Mouse (Mus musculus) erythroblast, embryonic 14.5 days (primary cell): ENCODE measurements around the gene 5730522E02Rik.

Source experiments
- GATA1 ChIP-seq: IDR thresholded peaks from 2 replicates; pipeline ENCODE4 v1.6.1; 2012; ENCODE audit warnings: low read length, inconsistent platforms, mixed read lengths
- TAL1 ChIP-seq: IDR thresholded peaks from 3 replicates; pipeline ENCODE4 v1.6.1; 2012; ENCODE audit warnings: low read length, inconsistent platforms, mixed read lengths

DNA sequence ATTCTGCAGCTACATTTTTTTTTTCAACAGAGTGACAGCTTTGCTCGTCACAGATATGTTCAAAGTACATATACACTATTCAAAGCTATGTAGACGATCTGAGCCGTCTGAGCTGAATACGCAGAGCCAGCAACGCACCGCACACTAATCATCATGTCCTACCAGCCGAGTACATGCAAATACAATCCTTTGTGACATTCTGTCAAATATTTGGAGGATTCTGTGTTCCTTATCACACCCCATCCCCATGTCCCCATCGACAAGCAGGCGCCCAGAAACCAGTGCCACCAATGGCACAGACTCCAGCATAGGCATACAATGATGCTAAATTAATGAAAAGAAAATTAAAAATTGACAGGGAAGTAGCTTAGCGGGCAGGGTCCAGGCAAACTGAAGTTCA is 356.3 kb downstream of the 5730522E02Rik start:
- TF ChIP-seq GATA1 (no peak), TAL1 (no peak)
